Mouse (Mus musculus): ENCODE data around the gene Leprot. TPM values are rescaled to one million over a fixed set of nuclear protein-coding genes. Genes with fewer than 3 reads are reported as not detected.

Gene Leprot
- polyA plus RNA-seq, 1 experiment from 2014 or later, result 69.1 TPM

DNA sequence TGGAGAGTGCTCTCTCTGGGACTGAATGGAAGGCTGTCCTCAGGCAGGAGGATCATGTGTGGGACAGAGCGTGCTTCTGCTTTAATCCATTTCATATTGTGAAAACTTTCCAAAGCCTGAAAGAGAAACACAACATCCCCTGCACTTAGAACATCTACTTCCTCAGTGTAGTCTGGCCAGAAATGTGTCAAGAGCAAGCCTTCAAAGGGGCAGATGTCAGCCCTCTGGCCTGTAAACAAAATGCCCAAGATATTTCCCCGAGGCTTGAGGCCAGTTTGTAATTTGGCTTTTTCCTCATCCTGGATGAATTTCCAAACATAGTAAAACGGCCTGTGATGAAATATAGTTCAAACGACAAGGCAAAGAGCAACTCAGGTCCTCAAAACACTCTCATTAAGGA, 28.2 kb downstream of the Leprot start:
- Histone ChIP-seq H3K4me1 (replicated peaks) (no peaks in the 10 kb centered on the region), H3K4me3 (no peak overlapping the region), H3K27me3 (ENCODE audit: insufficient read depth, poor library complexity, severe bottlenecking) (no peaks in the 10 kb centered on the region), H3K36me3 (no peaks in the 10 kb centered on the region), H3K27ac (no peak overlapping the region), H3K9me3 (no peaks in the 10 kb centered on the region)
- DNase-seq (ENCODE audit: low spot score), result no peak
- 72% methylated on average over 4 of the region's 4 CpGs for WGBS

- Histone ChIP-seq H3K4me1 (replicated peaks) (no peaks in the 10 kb centered on the region), H3K4me3 (no peak overlapping the region), H3K27me3 (ENCODE audit: insufficient read depth, poor library complexity, severe bottlenecking) (no peaks in the 10 kb centered on the region), H3K36me3 (no peaks in the 10 kb centered on the region), H3K9me3 (no peaks in the 10 kb centered on the region), H3K27ac (no peak overlapping the region)
- whole genome bisulfite sequencing, result 90% methylated on average over 4 of the region's 4 CpGs
- no peak for DNase-seq (ENCODE audit: low spot score)
These were observed 35.1 kb downstream of the Leprot start for GRCm38 (mm10) chr4:101682620-101683019.

GRCm38 (mm10) chr4:101683086-101683485, 35.6 kb downstream of the Leprot start:
- DNase-seq (ENCODE audit: low spot score), result no peak
- no peak overlapping the region for H3K4me3 ChIP-seq
- 89% methylated on average over 3 of the region's 3 CpGs for WGBS
- no peaks in the 10 kb centered on the region for H3K4me1 ChIP-seq (replicated peaks)
- no peaks in the 10 kb centered on the region for H3K9me3 ChIP-seq
- no peaks in the 10 kb centered on the region for H3K27me3 ChIP-seq (ENCODE audit: insufficient read depth, poor library complexity, severe bottlenecking)
- H3K36me3 ChIP-seq, result no peaks in the 10 kb centered on the region
- no peak overlapping the region for H3K27ac ChIP-seq

- no peak overlapping the region for H3K4me3 ChIP-seq
- no peaks in the 10 kb centered on the region for H3K9me3 ChIP-seq
- H3K4me1 ChIP-seq (replicated peaks), result no peaks in the 10 kb centered on the region
- H3K27ac ChIP-seq, result no peak overlapping the region
- DNase-seq (ENCODE audit: low spot score), result no peak
- H3K36me3 ChIP-seq, result no peaks in the 10 kb centered on the region
- 76% methylated on average over 3 of the region's 3 CpGs for WGBS
- no peaks in the 10 kb centered on the region for H3K27me3 ChIP-seq (ENCODE audit: insufficient read depth, poor library complexity, severe bottlenecking)
These were observed 37.3 kb downstream of the Leprot start for GRCm38 (mm10) chr4:101684821-101685220.

- Histone ChIP-seq H3K27me3 (ENCODE audit: insufficient read depth, poor library complexity, severe bottlenecking) (no peaks in the 10 kb centered on the region), H3K36me3 (no peaks in the 10 kb centered on the region), H3K4me3 (no peak overlapping the region), H3K4me1 (replicated peaks) (no peaks in the 10 kb centered on the region), H3K27ac (no peak overlapping the region), H3K9me3 (no peaks in the 10 kb centered on the region)
- no peak for DNase-seq (ENCODE audit: low spot score)
- 84% methylated on average over 13 of the region's 13 CpGs for WGBS
These were observed 38.8 kb downstream of the Leprot start for GRCm38 (mm10) chr4:101686227-101686810.

DNA sequence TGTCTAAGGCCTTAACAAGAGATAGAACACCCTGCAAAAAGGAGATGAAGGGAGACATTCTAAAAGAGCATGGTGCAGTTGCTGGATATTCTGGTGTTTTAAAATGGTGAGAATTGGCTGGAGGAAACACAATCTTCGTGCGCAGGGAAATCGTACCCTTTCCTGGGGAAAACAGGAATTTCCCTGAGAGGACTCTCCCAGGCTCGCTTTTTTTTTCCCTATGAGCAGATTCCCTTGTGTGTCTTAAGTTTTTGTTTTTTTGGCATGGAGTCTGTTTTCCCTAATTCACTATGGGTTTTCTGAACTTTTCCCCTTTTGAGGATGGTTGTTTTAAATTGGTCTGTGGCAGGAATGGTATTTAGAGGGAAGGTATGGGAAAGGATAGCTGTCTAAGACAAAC, 41.7 kb downstream of the Leprot start:
- no peaks in the 10 kb centered on the region for H3K36me3 ChIP-seq
- H3K27ac ChIP-seq, result no peak overlapping the region
- 85% methylated on average over 4 of the region's 4 CpGs for WGBS
- no peak overlapping the region for H3K4me3 ChIP-seq
- no peaks in the 10 kb centered on the region for H3K4me1 ChIP-seq (replicated peaks)
- no peaks in the 10 kb centered on the region for H3K9me3 ChIP-seq
- no peaks in the 10 kb centered on the region for H3K27me3 ChIP-seq (ENCODE audit: insufficient read depth, poor library complexity, severe bottlenecking)
- DNase-seq (ENCODE audit: low spot score), result no peak

GRCm38 (mm10) chr4:101689645-101690044, 42.1 kb downstream of the Leprot start:
- H3K27ac ChIP-seq, result no peak overlapping the region
- 83% methylated on average over 5 of the region's 5 CpGs for WGBS
- no peaks in the 10 kb centered on the region for H3K4me1 ChIP-seq (replicated peaks)
- H3K36me3 ChIP-seq, result no peaks in the 10 kb centered on the region
- no peaks in the 10 kb centered on the region for H3K9me3 ChIP-seq
- no peak overlapping the region for H3K4me3 ChIP-seq
- no peaks in the 10 kb centered on the region for H3K27me3 ChIP-seq (ENCODE audit: insufficient read depth, poor library complexity, severe bottlenecking)
- no peak for DNase-seq (ENCODE audit: low spot score)

GRCm38 (mm10) chr4:101692892-101693291, 45.4 kb downstream of the Leprot start:
- Histone ChIP-seq H3K4me3 (no peak overlapping the region), H3K27me3 (ENCODE audit: insufficient read depth, poor library complexity, severe bottlenecking) (no peaks in the 10 kb centered on the region), H3K27ac (no peak overlapping the region), H3K9me3 (no peaks in the 10 kb centered on the region), H3K36me3 (no peaks in the 10 kb centered on the region), H3K4me1 (replicated peaks) (no peaks in the 10 kb centered on the region)
- WGBS, result 77% methylated on average over 4 of the region's 4 CpGs
- no peak for DNase-seq (ENCODE audit: low spot score)

DNA sequence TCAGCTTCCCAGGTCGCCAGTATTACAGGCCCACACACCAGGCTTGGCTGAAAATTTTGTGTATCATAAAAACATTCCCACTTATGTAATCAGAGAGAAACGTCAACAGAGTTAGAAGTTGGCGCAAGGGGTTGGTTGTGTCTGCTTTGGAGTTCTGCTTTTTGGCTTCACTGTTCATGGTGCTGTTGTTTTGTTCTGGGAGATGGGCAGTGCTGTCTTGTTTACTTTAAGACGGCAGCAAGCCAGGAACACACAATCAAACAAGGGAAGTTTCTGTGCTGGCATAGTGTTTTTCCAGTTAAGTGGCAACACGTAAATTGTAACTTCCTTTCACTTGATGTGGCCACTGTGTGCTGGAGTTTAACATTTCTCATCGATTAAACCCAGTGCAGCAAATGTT, 47.0 kb downstream of the Leprot start:
- no peak for DNase-seq (ENCODE audit: low spot score)
- 86% methylated on average over 6 of the region's 6 CpGs for WGBS
- H3K36me3 ChIP-seq, result no peaks in the 10 kb centered on the region
- no peaks in the 10 kb centered on the region for H3K9me3 ChIP-seq
- no peaks in the 10 kb centered on the region for H3K27me3 ChIP-seq (ENCODE audit: insufficient read depth, poor library complexity, severe bottlenecking)
- no peak overlapping the region for H3K4me3 ChIP-seq
- no peaks in the 10 kb centered on the region for H3K4me1 ChIP-seq (replicated peaks)
- H3K27ac ChIP-seq, result no peak overlapping the region

DNA sequence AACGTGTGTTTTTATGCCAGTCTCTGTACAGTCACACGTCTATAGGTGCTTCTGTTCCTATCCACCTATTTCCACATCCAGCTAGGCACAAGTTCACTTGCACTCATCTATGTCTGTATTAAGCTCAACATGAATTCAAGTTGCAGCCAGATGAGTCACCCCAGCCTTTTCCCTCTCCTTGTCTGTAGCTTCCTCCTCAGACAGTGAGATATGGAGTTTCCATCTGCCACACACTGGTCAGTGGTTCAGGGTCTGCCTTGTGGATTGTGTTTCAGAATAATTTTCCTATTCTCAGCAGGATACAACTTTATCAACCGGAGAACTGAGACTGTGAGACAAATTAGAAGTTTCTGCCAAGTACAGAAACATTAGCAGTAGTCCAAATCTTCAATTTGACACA, 49.7 kb downstream of the Leprot start:
- Histone ChIP-seq H3K27me3 (ENCODE audit: insufficient read depth, poor library complexity, severe bottlenecking) (no peaks in the 10 kb centered on the region), H3K4me3 (no peak overlapping the region), H3K36me3 (no peaks in the 10 kb centered on the region), H3K27ac (no peak overlapping the region), H3K9me3 (no peaks in the 10 kb centered on the region), H3K4me1 (replicated peaks) (no peaks in the 10 kb centered on the region)
- WGBS, result 87% methylated on average over 3 of the region's 3 CpGs
- no peak for DNase-seq (ENCODE audit: low spot score)

DNA sequence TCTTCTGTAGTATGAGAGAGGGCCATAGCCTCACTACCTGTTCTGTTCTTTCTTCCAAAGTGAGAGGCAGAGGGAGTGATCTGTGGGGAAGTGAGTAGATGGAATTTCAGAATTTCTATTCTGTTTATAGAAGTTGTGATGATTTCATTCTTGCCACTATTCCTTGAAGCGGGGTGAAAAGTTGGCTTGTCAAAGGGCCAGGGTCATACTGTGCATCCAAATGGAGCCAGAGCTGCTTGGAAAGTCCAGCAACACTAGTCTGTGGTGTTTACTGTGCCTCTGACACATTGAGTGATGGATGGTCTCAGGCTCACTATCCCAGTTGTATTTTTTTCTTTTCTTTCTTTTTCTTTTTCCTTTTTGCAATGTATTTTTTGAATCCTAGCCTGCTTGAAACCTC, 51.9 kb downstream of the Leprot start:
- H3K9me3 ChIP-seq, result no peaks in the 10 kb centered on the region
- no peaks in the 10 kb centered on the region for H3K4me1 ChIP-seq (replicated peaks)
- H3K4me3 ChIP-seq, result no peak overlapping the region
- WGBS, result 84% methylated on average over 1 of the region's 1 CpGs
- no peaks in the 10 kb centered on the region for H3K27me3 ChIP-seq (ENCODE audit: insufficient read depth, poor library complexity, severe bottlenecking)
- H3K36me3 ChIP-seq, result no peaks in the 10 kb centered on the region
- H3K27ac ChIP-seq, result no peak overlapping the region
- no peak for DNase-seq (ENCODE audit: low spot score)

DNA sequence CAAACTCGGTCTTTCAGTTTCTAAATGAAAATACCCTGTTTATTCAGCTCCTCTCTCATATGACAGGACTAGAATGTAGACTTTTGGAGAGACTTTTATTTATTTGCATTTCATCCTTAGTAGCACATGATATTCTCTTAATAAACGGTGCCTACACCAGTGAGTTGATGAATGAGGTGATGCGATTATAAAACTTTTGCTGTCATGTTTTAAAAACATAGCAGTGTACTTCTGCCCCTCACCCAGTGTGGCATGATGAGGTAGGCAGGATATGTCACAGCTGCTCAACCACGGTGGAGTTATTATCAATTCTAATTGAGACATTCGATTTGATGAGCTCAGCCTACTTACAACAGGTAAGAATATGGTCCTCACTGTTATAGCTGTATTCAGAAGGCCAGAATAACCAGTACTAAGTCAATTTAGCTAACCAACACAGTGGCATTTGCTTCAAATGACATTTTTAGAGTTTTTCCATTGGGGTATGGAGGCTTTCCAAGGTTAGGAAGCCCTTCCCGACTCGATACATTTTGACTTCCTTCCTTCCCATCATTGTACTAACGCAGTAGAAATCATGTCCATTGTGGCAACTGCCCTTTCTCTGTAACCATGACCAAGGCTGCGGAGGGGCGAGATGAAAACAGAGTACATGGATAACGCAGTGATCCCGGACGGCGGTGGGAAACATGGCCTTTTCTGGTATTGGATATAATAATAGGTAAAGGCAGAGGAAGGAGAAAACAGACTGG, 53.5 kb downstream of the Leprot start:
- no peaks in the 10 kb centered on the region for H3K36me3 ChIP-seq
- no peaks in the 10 kb centered on the region for H3K27me3 ChIP-seq (ENCODE audit: insufficient read depth, poor library complexity, severe bottlenecking)
- H3K4me1 ChIP-seq (replicated peaks), result no peaks in the 10 kb centered on the region
- H3K4me3 ChIP-seq, result no peak overlapping the region
- DNase-seq (ENCODE audit: low spot score), result no peak
- 92% methylated on average over 14 of the region's 14 CpGs for WGBS
- no peak overlapping the region for H3K27ac ChIP-seq
- no peaks in the 10 kb centered on the region for H3K9me3 ChIP-seq

DNA sequence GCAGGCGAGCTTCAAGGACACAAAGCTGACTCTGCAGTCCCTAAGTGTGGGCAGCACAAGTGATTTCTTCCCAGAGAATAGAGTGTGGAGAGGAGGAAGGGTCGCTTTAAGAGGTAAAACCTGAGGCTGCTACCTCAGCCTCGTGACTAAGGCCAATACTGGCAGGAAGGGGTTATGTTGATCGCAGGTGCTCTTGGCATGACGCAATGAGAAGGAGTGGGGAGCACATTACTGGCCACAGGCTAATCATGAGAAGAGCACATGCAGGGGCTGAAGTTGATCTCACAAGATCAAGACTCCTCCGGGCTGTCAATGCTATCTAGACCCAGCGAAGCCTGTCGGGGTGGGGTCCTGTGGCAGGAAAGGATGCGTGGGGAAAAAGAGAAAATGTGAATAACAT, 57.8 kb downstream of the Leprot start:
- Histone ChIP-seq H3K36me3 (no peaks in the 10 kb centered on the region), H3K9me3 (no peaks in the 10 kb centered on the region), H3K4me1 (replicated peaks) (no peaks in the 10 kb centered on the region), H3K27me3 (ENCODE audit: insufficient read depth, poor library complexity, severe bottlenecking) (no peaks in the 10 kb centered on the region), H3K4me3 (no peak overlapping the region), H3K27ac (no peak overlapping the region)
- DNase-seq (ENCODE audit: low spot score), result no peak
- 87% methylated on average over 9 of the region's 9 CpGs for WGBS

Data from hindbrain, embryonic 10.5 days (tissue).